Mouse (Mus musculus): ENCODE results near the gene Ugt3a2. TPM values are rescaled to one million over a fixed set of nuclear protein-coding genes. Genes with fewer than 3 reads are reported as not detected.

The Ugt3a2 gene
- not detected in 2 replicates for polyA plus RNA-seq (2012; rRNA removed)

DNA sequence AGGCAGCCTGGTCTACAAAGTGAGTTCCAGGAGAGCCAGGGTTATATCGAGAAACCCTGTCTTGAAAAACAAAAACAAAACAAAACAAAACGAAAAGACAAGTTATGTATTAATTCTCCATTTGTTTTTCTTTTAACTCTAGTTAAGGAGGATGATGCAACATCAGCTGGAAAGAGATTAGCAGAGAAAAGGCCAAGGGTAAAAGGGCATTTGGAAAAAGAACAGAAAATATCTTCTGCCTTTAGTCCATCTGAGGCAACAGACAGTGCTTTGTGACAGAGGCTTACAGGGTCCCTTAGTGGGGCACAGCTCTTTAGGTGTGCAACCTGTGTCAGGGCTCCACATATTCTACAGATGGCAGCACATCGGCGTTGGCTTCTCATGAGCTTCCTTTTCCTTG, at the start of gene Ugt3a2:
TSS of gene Ugt3a2 (plus strand) at position 210 of the 400 bp plus-strand sequence.
- WGBS: 83% methylated on average over 4 of the region's 4 CpGs
- H3K4me3 ChIP-seq (ENCODE audit: low read depth, low read length): no peak within 1 kb of the TSS
- no peaks in the 10 kb centered on the region for H3K36me3 ChIP-seq (ENCODE audit: control insufficient read depth, insufficient read depth, low read length)
- no peaks in the 10 kb centered on the region for H3K27me3 ChIP-seq (ENCODE audit: control insufficient read depth, insufficient read depth, low read length)
- no peak within 1 kb of the TSS for H3K27ac ChIP-seq (ENCODE audit: insufficient read depth, low read depth, low read length)
- no peaks in the 10 kb centered on the region for H3K4me1 ChIP-seq (ENCODE audit: control insufficient read depth, insufficient read depth, insufficient read length, low read length)
- TF ChIP-seq CTCF (IDR thresholded peaks at IDR 0.05; ENCODE audit: extremely low read depth, insufficient read length, insufficient replicate concordance, low read depth, low read length) (no peak), POLR2A (IDR thresholded peaks at IDR 0.05; ENCODE audit: low read depth, low read length) (no peak)

DNA sequence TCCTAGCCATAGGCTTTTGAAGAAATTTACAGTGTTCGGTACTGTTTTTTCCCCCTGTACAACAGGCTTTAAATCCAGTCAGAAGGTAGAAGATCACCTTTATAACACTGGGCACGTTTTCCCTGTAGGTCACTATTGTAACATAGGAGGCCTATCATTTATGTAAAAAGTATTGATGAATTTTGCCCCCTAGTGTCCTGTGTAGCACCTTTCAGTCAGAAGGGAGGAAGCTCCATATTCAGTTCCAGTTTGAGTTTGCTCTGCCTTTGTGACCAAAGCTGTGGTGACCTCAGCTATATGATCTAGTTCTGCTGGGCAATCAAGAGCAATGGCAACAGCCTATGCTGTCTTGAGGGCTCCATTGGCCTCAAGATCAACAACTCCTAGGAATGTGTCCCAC, 45.7 kb upstream of the Ugt3a2 start:
- no peaks in the 10 kb centered on the region for H3K4me1 ChIP-seq (ENCODE audit: control insufficient read depth, insufficient read depth, insufficient read length, low read length)
- H3K27ac ChIP-seq (ENCODE audit: insufficient read depth, low read depth, low read length): no peak overlapping the region
- no peaks in the 10 kb centered on the region for H3K36me3 ChIP-seq (ENCODE audit: control insufficient read depth, insufficient read depth, low read length)
- TF ChIP-seq POLR2A (IDR thresholded peaks at IDR 0.05; ENCODE audit: low read depth, low read length) (no peak), CTCF (IDR thresholded peaks at IDR 0.05; ENCODE audit: extremely low read depth, insufficient read length, insufficient replicate concordance, low read depth, low read length) (no peak)
- WGBS: 55% methylated on average over 2 of the region's 2 CpGs
- no peak overlapping the region for H3K4me3 ChIP-seq (ENCODE audit: low read depth, low read length)
- H3K27me3 ChIP-seq (ENCODE audit: control insufficient read depth, insufficient read depth, low read length): no peaks in the 10 kb centered on the region

DNA sequence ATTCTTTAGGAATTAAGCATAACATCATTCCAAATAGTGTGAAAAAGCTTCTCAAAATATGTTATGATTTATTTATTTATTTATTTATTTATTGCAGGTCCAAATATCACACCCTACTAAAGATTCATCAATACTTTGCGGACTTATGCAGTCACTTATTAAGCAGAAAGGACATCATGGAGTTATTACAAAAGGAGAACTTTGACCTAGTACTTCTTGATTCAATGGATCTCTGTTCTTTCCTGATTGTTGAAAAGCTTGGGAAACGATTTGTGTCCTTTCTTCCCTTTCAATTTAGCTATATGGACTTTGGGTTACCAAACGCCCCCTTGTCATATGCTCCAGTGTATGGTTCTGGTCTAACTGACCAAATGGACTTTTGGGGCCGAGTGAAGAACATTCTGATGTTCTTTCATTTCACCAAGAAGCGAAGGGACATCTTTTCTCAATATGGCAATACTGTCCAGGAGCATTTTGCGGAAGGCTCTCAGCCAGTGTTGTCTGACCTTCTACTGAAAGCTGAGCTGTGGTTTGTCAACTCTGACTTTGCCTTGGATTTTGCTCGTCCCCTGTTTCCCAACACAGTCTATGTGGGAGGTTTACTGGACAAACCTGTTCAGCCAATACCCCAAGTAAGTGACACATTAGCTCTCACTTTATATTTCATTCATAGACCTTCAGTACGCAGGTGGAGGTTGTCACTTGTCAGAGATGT, 29.2 kb upstream of the Ugt3a2 start:
- H3K27me3 ChIP-seq (ENCODE audit: control insufficient read depth, insufficient read depth, low read length): no peaks in the 10 kb centered on the region
- no peaks in the 10 kb centered on the region for H3K36me3 ChIP-seq (ENCODE audit: control insufficient read depth, insufficient read depth, low read length)
- 68% methylated on average over 8 of the region's 8 CpGs for WGBS
- H3K27ac ChIP-seq (ENCODE audit: insufficient read depth, low read depth, low read length): no peak overlapping the region
- TF ChIP-seq POLR2A (IDR thresholded peaks at IDR 0.05; ENCODE audit: low read depth, low read length) (no peak), CTCF (IDR thresholded peaks at IDR 0.05; ENCODE audit: extremely low read depth, insufficient read length, insufficient replicate concordance, low read depth, low read length) (no peak)
- no peaks in the 10 kb centered on the region for H3K4me1 ChIP-seq (ENCODE audit: control insufficient read depth, insufficient read depth, insufficient read length, low read length)
- H3K4me3 ChIP-seq (ENCODE audit: low read depth, low read length): no peak overlapping the region

DNA sequence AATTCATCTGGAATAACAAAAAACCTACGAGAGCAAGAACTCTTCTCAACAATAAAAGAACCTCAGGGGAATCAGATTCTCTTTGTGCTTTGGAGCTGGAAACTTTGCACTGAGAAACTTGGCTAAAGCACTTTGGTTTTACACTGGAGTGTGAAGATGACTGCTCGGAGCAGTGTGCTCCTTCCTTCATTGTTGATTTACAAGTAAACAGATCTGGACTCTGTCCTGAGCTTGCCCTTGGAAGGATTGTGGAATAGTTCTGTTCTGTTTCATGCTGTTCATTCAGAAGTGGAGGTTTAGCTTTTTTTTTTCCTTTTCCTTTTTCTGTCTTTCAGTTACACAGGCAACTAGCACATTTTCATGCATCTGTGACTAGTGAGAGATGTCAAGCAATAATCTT, 754 bp upstream of the Ugt3a2 start:
- Histone ChIP-seq H3K27ac (ENCODE audit: insufficient read depth, low read depth, low read length) (no peak overlapping the region), H3K27me3 (ENCODE audit: control insufficient read depth, insufficient read depth, low read length) (no peaks in the 10 kb centered on the region), H3K4me3 (ENCODE audit: low read depth, low read length) (no peak overlapping the region), H3K4me1 (ENCODE audit: control insufficient read depth, insufficient read depth, insufficient read length, low read length) (no peaks in the 10 kb centered on the region), H3K36me3 (ENCODE audit: control insufficient read depth, insufficient read depth, low read length) (no peaks in the 10 kb centered on the region)
- 61% methylated on average over 2 of the region's 2 CpGs for WGBS
- TF ChIP-seq POLR2A (IDR thresholded peaks at IDR 0.05; ENCODE audit: low read depth, low read length): no peak
- no peak for TF ChIP-seq CTCF (IDR thresholded peaks at IDR 0.05; ENCODE audit: extremely low read depth, insufficient read length, insufficient replicate concordance, low read depth, low read length)

DNA sequence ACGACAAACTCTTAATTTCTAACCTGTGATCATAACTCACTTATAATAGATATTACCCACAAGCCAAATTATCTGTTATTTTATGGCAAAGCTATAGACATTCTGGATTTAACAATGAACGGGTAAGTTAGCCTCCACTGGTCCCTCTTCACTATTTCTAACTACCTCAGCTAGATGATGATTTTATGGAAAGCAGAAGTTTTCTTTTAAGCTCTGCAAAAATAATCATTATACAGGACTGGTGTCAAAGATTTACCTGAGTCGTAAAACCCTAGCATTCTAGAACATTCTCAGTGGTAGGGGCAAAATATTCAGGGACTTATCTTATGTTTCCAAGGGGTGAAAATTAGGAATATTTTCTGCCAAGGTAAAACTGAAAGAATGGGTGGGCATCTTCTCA, 1.3 kb downstream of the Ugt3a2 start:
- Histone ChIP-seq H3K4me3 (ENCODE audit: low read depth, low read length) (no peak overlapping the region), H3K27me3 (ENCODE audit: control insufficient read depth, insufficient read depth, low read length) (no peaks in the 10 kb centered on the region), H3K36me3 (ENCODE audit: control insufficient read depth, insufficient read depth, low read length) (no peaks in the 10 kb centered on the region), H3K4me1 (ENCODE audit: control insufficient read depth, insufficient read depth, insufficient read length, low read length) (no peaks in the 10 kb centered on the region), H3K27ac (ENCODE audit: insufficient read depth, low read depth, low read length) (no peak overlapping the region)
- WGBS: 68% methylated on average over 3 of the region's 3 CpGs
- TF ChIP-seq CTCF (IDR thresholded peaks at IDR 0.05; ENCODE audit: extremely low read depth, insufficient read length, insufficient replicate concordance, low read depth, low read length) (no peak), POLR2A (IDR thresholded peaks at IDR 0.05; ENCODE audit: low read depth, low read length) (no peak)

DNA sequence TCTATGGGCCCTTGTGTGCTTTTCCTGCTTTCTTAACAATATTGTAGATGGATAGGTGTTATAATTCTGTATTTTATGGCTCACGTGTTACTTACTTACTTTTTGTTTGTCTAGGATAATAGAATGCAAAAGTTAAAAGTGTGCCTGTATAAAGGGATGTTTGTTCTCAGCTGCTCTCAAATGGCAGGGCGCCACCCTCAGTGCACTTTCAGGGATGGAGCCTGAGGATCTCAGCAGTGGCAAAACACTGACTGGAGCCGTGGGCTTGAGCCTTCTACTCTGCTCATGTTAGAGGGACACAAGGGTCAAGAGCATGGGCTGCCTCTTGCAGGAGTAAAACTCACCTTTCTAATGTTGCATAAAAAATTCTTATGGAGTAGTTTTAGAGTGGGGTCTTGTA, 1.7 kb downstream of the Ugt3a2 start:
- TF ChIP-seq CTCF (IDR thresholded peaks at IDR 0.05; ENCODE audit: extremely low read depth, insufficient read length, insufficient replicate concordance, low read depth, low read length) (no peak), POLR2A (IDR thresholded peaks at IDR 0.05; ENCODE audit: low read depth, low read length) (no peak)
- 49% methylated on average over 3 of the region's 3 CpGs for WGBS
- no peaks in the 10 kb centered on the region for H3K27me3 ChIP-seq (ENCODE audit: control insufficient read depth, insufficient read depth, low read length)

DNA sequence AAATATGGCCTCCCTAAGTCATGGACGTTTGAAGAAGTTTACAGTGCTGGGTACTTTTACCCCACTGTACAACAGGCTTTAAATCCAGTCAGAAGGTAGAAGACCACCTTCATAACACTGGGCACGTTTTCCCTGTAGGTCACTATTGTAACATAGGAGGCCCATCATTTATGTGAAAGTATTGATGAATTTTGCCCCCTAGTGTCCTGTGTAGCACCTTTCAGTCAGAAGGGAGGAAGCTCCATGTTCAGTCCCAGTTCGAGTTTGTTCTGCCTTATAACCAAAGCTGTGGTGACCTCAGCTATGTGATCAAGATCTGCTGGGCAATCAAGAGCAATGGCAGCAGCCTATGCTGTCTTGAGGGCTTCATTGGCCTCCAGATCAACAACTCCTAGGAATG, 13.4 kb downstream of the Ugt3a2 start:
- Histone ChIP-seq H3K36me3 (ENCODE audit: control insufficient read depth, insufficient read depth, low read length) (no peaks in the 10 kb centered on the region), H3K27ac (ENCODE audit: insufficient read depth, low read depth, low read length) (no peak overlapping the region), H3K4me1 (ENCODE audit: control insufficient read depth, insufficient read depth, insufficient read length, low read length) (no peaks in the 10 kb centered on the region), H3K4me3 (ENCODE audit: low read depth, low read length) (no peak overlapping the region), H3K27me3 (ENCODE audit: control insufficient read depth, insufficient read depth, low read length) (no peaks in the 10 kb centered on the region)
- WGBS: 26% methylated on average over 3 of the region's 3 CpGs
- TF ChIP-seq POLR2A (IDR thresholded peaks at IDR 0.05; ENCODE audit: low read depth, low read length) (no peak), CTCF (IDR thresholded peaks at IDR 0.05; ENCODE audit: extremely low read depth, insufficient read length, insufficient replicate concordance, low read depth, low read length) (no peak)

More for the DNA sequence above, 1.7 kb downstream of the Ugt3a2 start:
- H3K27ac ChIP-seq (ENCODE audit: insufficient read depth, low read depth, low read length): no peak overlapping the region
- H3K4me3 ChIP-seq (ENCODE audit: low read depth, low read length): no peak overlapping the region
- no peaks in the 10 kb centered on the region for H3K4me1 ChIP-seq (ENCODE audit: control insufficient read depth, insufficient read depth, insufficient read length, low read length)
- H3K36me3 ChIP-seq (ENCODE audit: control insufficient read depth, insufficient read depth, low read length): no peaks in the 10 kb centered on the region

Data from small intestine, adult 2 months (tissue).